Mouse (Mus musculus) liver, postnatal 0 days (tissue): Measurements from ENCODE around the gene Pacsin1.

Experiments used
- CTCF ChIP-seq: sonication (generic); IDR thresholded peaks from 2 replicates; pipeline ENCODE4 v1.5.1; 2016; ENCODE audit warnings: antibody characterized with exemption, low read depth
- EP300 ChIP-seq: IDR thresholded peaks from 2 replicates; pipeline ENCODE4 v1.6.1; 2016; ENCODE audit warnings: antibody characterized with exemption, low read depth, mild to moderate bottlenecking

- TF ChIP-seq CTCF (no peak), EP300 (no peak)
Measured at GRCm38 (mm10) chr17:27656414-27656813, 1.1 kb downstream of the Pacsin1 start.
